Mouse (Mus musculus): Measurements from ENCODE around the gene Olfr1369-ps1. TPM values are rescaled to one million over a fixed set of nuclear protein-coding genes. Genes with fewer than 3 reads are reported as not detected.
"Not testable (repeated sequence)": the region's sequence is repeated elsewhere in the genome, so short reads cannot be mapped to it uniquely, and the experiment has no call there.

Gene Olfr1369-ps1
- not detected in 2 replicates for polyA plus RNA-seq (2012; rRNA removed)

- DNase-seq (ENCODE audit: low read depth, low spot score), result not testable (repeated sequence)
- WGBS, result 68% methylated on average over 3 of the region's 3 CpGs
Observed at GRCm38 (mm10) chr13:21111183-21111582, at the start of gene Olfr1369-ps1. Gene Olfr1369-ps1, plus strand, starts transcription at chr13:21111483.

- no peak for DNase-seq (ENCODE audit: low read depth, low spot score)
- 78% methylated on average over 2 of the region's 2 CpGs for WGBS
Observed at GRCm38 (mm10) chr13:21066021-21066420, 45.3 kb upstream of the Olfr1369-ps1 start.

- 28% methylated on average over 3 of the region's 3 CpGs for WGBS
- no peak for DNase-seq (ENCODE audit: low read depth, low spot score)
Observed at GRCm38 (mm10) chr13:21074847-21075246, 36.4 kb upstream of the Olfr1369-ps1 start, which contains the start of gene Olfr1370. Gene Olfr1370, minus strand, starts transcription at chr13:21074947.

GRCm38 (mm10) chr13:21082686-21083085 is 28.6 kb upstream of the Olfr1369-ps1 start:
- WGBS, result 49% methylated on average over 2 of the region's 2 CpGs
- DNase-seq (ENCODE audit: low read depth, low spot score), result no peak

GRCm38 (mm10) chr13:21109759-21110158 is 1.5 kb upstream of the Olfr1369-ps1 start:
- 90% methylated on average over 3 of the region's 3 CpGs for WGBS
- DNase-seq (ENCODE audit: low read depth, low spot score), result no peak

- WGBS, result 88% methylated on average over 6 of the region's 6 CpGs
Observed at GRCm38 (mm10) chr13:21110441-21110840, 842 bp upstream of the Olfr1369-ps1 start.

GRCm38 (mm10) chr13:21114121-21114520 is 2.8 kb downstream of the Olfr1369-ps1 start:
- 82% methylated on average over 4 of the region's 4 CpGs for WGBS
- no peak for DNase-seq (ENCODE audit: low read depth, low spot score)

More at GRCm38 (mm10) chr13:21110441-21110840, 842 bp upstream of the Olfr1369-ps1 start:
- no peak for DNase-seq (ENCODE audit: low read depth, low spot score)

- not testable (repeated sequence) for DNase-seq (ENCODE audit: low read depth, low spot score)
- WGBS, result 80% methylated on average over 3 of the region's 3 CpGs
Observed at GRCm38 (mm10) chr13:21129339-21129738, 18.1 kb downstream of the Olfr1369-ps1 start, which contains the start of gene Olfr263. Gene Olfr263, plus strand, starts transcription at chr13:21129639.

GRCm38 (mm10) chr13:21142421-21142820 is 31.1 kb downstream of the Olfr1369-ps1 start:
- no peak for DNase-seq (ENCODE audit: low read depth, low spot score)
- 33% methylated on average over 8 of the region's 8 CpGs for WGBS

- DNase-seq (ENCODE audit: low read depth, low spot score), result no peak
- 67% methylated on average over 4 of the region's 4 CpGs for WGBS
Observed at GRCm38 (mm10) chr13:21145767-21146166, 34.5 kb downstream of the Olfr1369-ps1 start, which contains the start of gene Olfr1368. Gene Olfr1368, minus strand, starts transcription at chr13:21145867.

- WGBS, result 81% methylated on average over 5 of the region's 5 CpGs
- DNase-seq (ENCODE audit: low read depth, low spot score), result no peak
Observed at GRCm38 (mm10) chr13:21155888-21156287, 44.6 kb downstream of the Olfr1369-ps1 start.

- 19% methylated on average over 9 of the region's 9 CpGs for WGBS
- DNase-seq (ENCODE audit: low read depth, low spot score), result no peak
Observed at GRCm38 (mm10) chr13:21158071-21158470, 46.8 kb downstream of the Olfr1369-ps1 start.

GRCm38 (mm10) chr13:21158785-21159474 is 47.6 kb downstream of the Olfr1369-ps1 start:
- under 1% methylated on average over 19 of the region's 19 CpGs for WGBS
- DNase-seq (ENCODE audit: low read depth, low spot score), result no peak

- WGBS, result under 1% methylated on average over 15 of the region's 15 CpGs
- DNase-seq (ENCODE audit: low read depth, low spot score), result no peak
Observed at GRCm38 (mm10) chr13:21159475-21159819, 48.2 kb downstream of the Olfr1369-ps1 start.

- WGBS, result under 1% methylated on average over 16 of the region's 16 CpGs
- no peak for DNase-seq (ENCODE audit: low read depth, low spot score)
Observed at GRCm38 (mm10) chr13:21160041-21160511, 48.8 kb downstream of the Olfr1369-ps1 start.

- no peak for DNase-seq (ENCODE audit: low read depth, low spot score)
- under 1% methylated on average over 32 of the region's 32 CpGs for WGBS
Observed at GRCm38 (mm10) chr13:21160657-21161590, 49.6 kb downstream of the Olfr1369-ps1 start.

- no peak for DNase-seq (ENCODE audit: low read depth, low spot score)
- WGBS, result 45% methylated on average over 2 of the region's 2 CpGs
Observed at GRCm38 (mm10) chr13:21161591-21161990, 50.3 kb downstream of the Olfr1369-ps1 start.

GRCm38 (mm10) chr13:21162591-21162990 is 51.3 kb downstream of the Olfr1369-ps1 start:
- DNase-seq (ENCODE audit: low read depth, low spot score), result no peak
- 63% methylated on average over 5 of the region's 5 CpGs for WGBS

- DNase-seq (ENCODE audit: low read depth, low spot score), result no peak
- 2% methylated on average over 27 of the region's 27 CpGs for WGBS
Observed at GRCm38 (mm10) chr13:21166936-21167909, 55.9 kb downstream of the Olfr1369-ps1 start.
